Mouse (Mus musculus) thymus, postnatal 14 days (tissue): ENCODE results near the gene Hoxb5.

Experiments used
- DNase-seq: peaks from one replicate; pipeline ENCODE4 v3.0.0; 2021

The Hoxb5 gene

DNA sequence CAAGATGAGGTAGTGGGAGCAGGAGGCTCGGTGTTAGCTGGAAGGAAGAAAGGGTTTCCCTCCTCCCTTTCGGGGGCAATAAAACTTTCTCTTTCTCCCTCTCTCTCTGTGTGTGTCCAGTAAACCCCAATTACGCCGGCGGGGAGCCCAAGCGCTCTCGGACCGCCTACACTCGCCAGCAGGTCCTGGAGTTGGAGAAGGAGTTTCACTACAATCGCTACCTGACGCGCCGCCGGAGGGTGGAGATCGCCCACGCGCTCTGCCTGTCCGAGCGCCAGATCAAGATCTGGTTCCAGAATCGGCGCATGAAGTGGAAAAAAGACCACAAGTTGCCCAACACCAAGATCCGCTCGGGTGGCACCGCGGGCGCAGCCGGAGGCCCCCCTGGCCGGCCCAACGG is 16.8 kb downstream of the Hoxb5 start:
- no peak for DNase-seq

DNA sequence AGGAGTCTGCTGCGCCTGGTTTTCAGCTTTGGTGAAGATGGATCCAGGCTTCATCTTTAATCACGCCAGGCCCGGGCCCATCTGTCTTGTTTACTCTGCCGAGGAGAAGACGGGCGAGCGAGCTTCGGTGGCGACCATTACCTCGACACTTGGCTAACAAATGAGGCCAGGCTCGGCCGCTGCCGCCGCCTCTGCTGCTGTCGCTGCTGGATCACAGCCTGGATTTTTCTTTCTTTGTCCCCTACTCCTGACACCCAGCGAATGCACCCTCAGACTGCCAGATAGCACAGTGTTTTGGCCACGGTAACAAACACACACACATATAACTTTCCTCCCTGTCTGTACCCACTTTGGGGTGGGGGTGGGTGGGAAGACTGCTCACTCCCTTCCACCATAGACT is 17.6 kb downstream of the Hoxb5 start:
- DNase-seq, result no peak

- DNase-seq, result no peak
Observed at GRCm38 (mm10) chr11:96321846-96322245, 18.7 kb downstream of the Hoxb5 start.

DNA sequence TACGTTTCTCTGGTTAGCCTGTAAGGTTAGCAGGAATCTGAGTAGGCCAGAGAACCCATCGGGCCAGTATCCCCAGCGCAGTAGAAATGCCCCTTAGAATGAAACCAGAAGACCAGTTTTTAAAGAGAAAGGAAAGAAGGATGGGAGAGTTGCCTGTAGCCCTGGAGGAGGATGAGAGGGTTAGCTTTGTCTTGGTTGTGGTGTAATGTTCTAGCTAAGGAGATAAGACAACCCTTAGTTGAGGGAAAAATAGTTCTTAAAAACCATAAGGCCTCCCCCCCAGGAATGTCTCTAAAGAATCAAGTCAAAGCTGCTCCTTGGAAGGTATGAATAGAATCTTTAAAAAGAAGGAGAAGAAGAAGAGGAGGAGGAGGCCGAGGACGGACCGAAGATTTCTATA is 19.6 kb downstream of the Hoxb5 start:
- no peak for DNase-seq

DNA sequence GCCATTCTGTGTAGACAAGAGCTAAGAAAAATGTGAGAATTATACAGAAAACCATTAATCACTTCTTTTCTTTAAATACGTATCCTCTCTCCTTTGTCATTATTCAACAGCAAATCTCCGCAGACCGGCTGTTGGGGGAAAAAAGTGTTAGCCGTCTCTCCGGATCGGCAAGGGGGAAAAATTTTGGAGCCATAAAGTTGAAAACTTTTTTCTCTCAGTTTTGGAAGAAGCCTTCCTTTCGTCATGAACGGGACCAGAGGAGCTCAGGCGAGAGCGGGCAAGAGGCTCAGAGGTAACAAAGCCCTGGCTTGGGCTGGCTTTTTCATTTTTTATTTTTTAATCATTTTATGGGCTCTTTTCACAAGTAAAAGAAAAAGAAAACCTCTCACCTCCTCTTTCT is 20.0 kb downstream of the Hoxb5 start, which contains the start of gene Hoxb3:
TSS of gene Hoxb3 (plus strand) at position 173 of the 400 bp plus-strand sequence.
- DNase-seq, result no peak

GRCm38 (mm10) chr11:96324125-96324524 is 21.0 kb downstream of the Hoxb5 start:
- DNase-seq, result no peak

DNA sequence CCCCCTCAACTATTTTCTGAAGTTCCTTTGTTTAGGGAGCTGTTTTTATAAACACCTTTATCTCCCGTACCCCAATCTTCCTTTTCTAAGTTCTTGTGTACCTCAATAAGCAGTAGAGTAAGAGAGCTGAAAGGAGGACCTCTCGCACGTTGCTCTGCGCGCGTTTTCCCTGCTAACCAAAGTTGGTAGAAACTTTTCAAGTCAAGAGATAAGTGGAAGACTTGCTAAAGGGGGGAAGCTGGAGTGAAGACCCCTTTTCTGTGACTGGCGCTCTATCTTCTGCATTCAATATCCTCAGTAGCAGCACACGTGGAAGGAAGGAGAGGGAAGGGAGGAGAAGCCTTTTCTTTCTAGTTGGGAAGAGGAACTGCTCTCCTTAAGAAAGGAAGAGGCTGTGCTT is 21.8 kb downstream of the Hoxb5 start:
- no peak for DNase-seq

DNA sequence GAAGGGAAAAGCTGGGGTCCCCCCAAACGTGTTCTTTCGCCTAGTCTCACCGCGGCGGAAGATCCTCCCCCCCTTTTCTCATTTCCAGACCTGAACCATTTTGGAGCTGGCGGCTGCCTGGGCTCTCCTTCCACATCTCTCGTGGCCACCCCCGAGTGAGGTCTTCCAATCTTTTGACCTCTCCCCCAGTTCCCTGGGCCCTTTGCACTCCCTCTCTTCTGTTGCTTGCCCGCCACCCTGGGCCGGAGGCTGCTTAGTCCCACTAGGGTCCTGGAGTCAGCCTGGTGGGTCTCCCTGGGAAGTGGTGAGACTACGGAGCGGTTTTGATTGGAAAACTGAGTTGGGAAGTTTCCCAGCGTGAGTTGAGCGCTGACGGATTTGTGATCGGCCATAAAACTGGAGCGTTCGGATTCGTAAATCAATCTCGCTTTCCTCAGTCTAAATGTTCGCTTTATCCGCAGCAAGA is 22.6 kb downstream of the Hoxb5 start:
- DNase-seq, result no peak

GRCm38 (mm10) chr11:96326705-96327104 is 23.6 kb downstream of the Hoxb5 start:
- no peak for DNase-seq

- DNase-seq, result no peak
Observed at GRCm38 (mm10) chr11:96327122-96327521, 24.0 kb downstream of the Hoxb5 start.

- DNase-seq, result no peak
Observed at GRCm38 (mm10) chr11:96327750-96328149, 24.6 kb downstream of the Hoxb5 start.

DNA sequence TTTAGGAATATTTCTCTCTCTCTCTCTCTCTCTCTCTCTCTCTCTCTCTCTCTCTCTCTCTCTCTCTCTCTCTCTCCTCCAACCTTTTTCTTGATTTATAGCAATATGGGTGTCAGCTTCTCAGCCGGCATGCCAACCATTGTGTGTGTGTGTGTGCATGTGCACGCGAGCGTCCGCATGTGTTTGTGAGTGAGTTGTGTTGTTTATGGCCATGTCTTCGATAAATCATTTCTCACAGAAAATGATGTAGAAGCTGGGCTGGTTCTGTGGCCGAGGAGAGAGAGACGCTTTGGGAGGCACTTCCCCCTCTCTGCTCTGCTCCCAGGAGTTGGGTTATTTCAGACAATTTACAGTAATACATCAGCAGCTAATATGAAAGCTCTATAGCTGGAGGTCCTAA is 25.5 kb downstream of the Hoxb5 start:
- DNase-seq, result no peak

GRCm38 (mm10) chr11:96332105-96332504 is 29.0 kb downstream of the Hoxb5 start:
- DNase-seq, result no peak

GRCm38 (mm10) chr11:96332618-96333032 is 29.5 kb downstream of the Hoxb5 start:
- DNase-seq, result no peak

DNA sequence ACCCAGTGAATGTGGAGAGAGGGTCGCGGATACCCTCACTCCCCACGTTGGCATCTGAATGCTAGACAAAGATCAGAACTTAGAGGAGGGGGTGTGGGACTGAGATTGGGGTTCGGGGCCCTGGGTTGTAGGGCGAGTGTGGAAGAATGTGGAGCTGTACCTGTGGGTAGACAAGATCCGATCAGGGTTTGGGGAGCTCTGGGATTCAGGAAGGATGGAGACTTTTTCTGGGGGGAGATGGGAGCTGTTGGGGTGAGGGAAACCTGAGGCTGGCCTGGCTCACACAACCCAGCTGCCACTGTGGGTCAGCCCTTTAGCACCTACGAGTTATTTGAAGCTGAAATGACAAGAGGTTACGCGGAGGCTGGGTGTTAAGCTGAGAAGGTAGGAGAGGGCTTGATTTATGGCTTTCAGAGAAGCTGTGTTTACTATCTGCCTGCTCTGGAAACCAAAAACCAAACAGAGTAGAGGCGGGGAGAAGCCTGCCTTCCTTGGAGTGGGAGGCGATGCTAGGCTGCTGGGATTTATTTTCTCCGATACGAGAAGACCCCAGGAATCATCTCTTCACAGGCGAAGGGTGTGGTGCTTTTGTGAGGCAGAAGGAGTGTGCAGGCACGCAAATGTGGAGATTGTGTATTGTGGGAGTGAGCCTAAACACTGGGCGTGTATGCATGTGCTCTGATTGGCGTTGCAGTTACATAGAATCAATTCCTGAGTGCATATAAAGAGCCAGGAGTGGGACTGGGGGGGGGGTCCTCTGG is 30.3 kb downstream of the Hoxb5 start:
- DNase-seq, result no peak

DNA sequence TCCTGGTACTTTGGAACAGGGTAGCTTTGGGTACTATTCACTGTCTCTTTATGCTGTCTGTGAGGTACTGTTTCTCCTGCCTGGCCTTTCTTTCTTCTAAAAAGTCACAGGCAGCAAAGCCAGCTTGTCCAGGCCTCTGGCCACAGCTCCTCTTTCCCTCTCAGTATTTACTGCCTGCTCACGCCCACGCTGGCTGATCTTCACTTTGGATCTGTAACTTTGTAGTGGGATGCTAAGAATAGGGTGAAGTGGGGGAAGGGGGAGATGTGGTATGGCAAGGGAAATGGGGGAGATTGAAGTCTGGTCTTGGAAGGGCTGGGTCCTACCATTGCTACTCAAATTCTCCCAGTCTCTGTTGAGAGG is 30.8 kb downstream of the Hoxb5 start:
- no peak for DNase-seq

DNA sequence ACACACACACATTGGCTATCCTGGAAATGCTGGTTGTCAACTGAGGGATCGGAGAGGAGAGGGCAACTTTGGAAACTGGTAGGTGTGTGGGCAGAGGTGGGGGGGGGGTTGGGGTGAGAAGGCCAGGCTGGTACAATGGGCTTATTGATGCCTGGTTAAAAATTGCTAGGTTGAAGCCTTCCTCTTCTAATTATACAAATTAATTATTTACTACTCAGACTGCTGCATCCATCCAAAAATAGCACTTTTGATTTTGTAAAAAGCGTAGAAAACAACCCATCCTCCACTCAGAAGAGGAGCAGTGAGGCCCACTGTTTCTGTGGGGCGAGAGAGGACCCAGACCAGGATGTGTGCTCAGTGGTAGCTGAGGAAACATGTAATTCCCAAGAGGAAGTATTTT is 31.9 kb downstream of the Hoxb5 start:
- no peak for DNase-seq

DNA sequence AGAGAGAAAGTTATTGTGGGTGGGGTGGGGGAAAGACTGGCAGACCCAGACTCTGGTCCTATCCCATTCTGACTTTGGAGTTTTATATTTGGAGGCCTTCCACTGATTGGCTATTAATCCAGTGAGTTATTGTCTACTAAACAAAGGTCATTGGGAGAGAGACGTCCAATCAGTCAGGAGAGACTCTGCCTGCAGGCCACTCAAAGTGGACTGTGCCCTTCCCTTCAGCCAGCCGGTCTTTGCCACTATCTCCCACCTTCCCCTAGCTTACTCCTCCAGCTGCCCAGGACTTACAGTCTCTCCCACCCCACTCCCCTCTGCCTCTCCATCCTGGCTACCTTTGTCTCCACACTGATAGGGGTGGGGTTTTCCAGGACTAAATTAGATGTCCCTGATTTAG is 33.5 kb downstream of the Hoxb5 start:
- DNase-seq, result no peak

DNA sequence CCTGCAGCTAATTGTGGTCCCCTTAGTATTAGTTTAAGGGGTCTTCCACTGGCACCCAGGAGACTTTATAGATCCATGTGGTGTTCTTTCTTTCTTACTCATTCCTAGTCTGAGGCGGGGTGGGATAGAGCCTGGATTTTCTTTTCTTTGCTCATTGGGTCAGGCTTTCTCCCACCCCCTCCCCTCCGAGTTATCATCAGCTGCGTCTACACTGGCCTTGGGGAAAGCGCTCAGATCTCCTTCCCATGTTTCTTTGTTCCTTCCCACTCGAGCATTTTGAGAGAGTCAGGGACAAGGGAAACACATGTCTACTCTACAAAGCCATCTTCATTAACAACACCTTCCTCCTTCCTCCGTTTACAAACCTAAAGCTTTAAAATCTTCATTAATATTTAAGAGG is 33.9 kb downstream of the Hoxb5 start:
- no peak for DNase-seq

- no peak for DNase-seq
Observed at GRCm38 (mm10) chr11:96338957-96339855, 36.1 kb downstream of the Hoxb5 start.

GRCm38 (mm10) chr11:96340698-96341365 is 37.7 kb downstream of the Hoxb5 start:
- no peak for DNase-seq

- no peak for DNase-seq
Observed at GRCm38 (mm10) chr11:96341701-96342575, 38.8 kb downstream of the Hoxb5 start.

- DNase-seq, result no peak
Observed at GRCm38 (mm10) chr11:96342576-96342930, 39.4 kb downstream of the Hoxb5 start.
